Mouse (Mus musculus) heart, embryonic 15.5 days (tissue): Measurements from ENCODE around the gene Mrps10. TPM values are rescaled to one million over a fixed set of nuclear protein-coding genes. Genes with fewer than 3 reads are reported as not detected.
"Not testable (repeated sequence)": the region's sequence is repeated elsewhere in the genome, so short reads cannot be mapped to it uniquely, and the experiment has no call there.

Source experiments
- ATAC-seq: fragments of 200-750 bp; cut with Nextera tagmentation; replicated peaks from 2 replicates; pipeline ENCODE4 v1.8.0; 2017; ENCODE audit warnings: low read depth, moderate TSS enrichment; ENCODE audit not compliant: insufficient number of reproducible peaks, insufficient read depth, low FRiP score
- H3K27ac ChIP-seq: fragments of 300-500 bp; sonication (generic); 2 replicates; pipeline ENCODE4 v1.5.1; 2015; ENCODE audit warnings: mild to moderate bottlenecking, inconsistent platforms
- H3K27me3 ChIP-seq: fragments of 300-500 bp; sonication (generic); 2 replicates; pipeline ENCODE4 v1.6.1; 2015; ENCODE audit warnings: inconsistent platforms
- H3K36me3 ChIP-seq: fragments of 300-500 bp; sonication (generic); 2 replicates; pipeline ENCODE4 v1.6.1; 2015; ENCODE audit warnings: mild to moderate bottlenecking, inconsistent platforms
- H3K4me1 ChIP-seq: fragments of 300-500 bp; sonication (generic); replicated peaks from 2 replicates; pipeline ENCODE4 v1.6.1; 2015; ENCODE audit warnings: inconsistent platforms
- H3K4me2 ChIP-seq: fragments of 300-500 bp; sonication (generic); 2 replicates; pipeline ENCODE4 v1.6.1; 2015; ENCODE audit warnings: inconsistent platforms, mild to moderate bottlenecking, moderate library complexity
- H3K4me3 ChIP-seq: fragments of 300-500 bp; sonication (generic); 2 replicates; pipeline ENCODE4 v1.5.1; 2015; ENCODE audit warnings: mild to moderate bottlenecking, inconsistent platforms
- H3K9ac ChIP-seq: fragments of 300-500 bp; sonication (generic); 2 replicates; pipeline ENCODE4 v1.6.1; 2015; ENCODE audit warnings: mild to moderate bottlenecking, inconsistent platforms
- H3K9me3 ChIP-seq: fragments of 300-500 bp; sonication (generic); replicated peaks from 2 replicates; pipeline ENCODE4 v1.6.1; 2016; ENCODE audit warnings: inconsistent platforms
- WGBS: fragments of 180-500 bp; shearing (Covaris S2); methylation state at CpG from one replicate; pipeline ENCODE4 v1.1.7; 2015; ENCODE audit warnings: mixed read lengths; 5-methylcytosine and 5-hydroxymethylcytosine counted together
- polyA plus RNA-seq: library from polyadenylated mRNA; unstranded; fragments of >200 nt; fragmentation: Nextera tagmentation; extraction: Ambion mirVana; gene quantifications from 2 replicates; pipeline ENCODE4 v1.2.1, GENCODE M21; 2015

Gene Mrps10
- polyA plus RNA-seq, 1 experiment from 2014 or later: 58.4 TPM

- ATAC-seq, H3K9me3 ChIP-seq, H3K27me3 ChIP-seq, H3K4me2 ChIP-seq, H3K4me3 ChIP-seq, H3K4me1 ChIP-seq, H3K9ac ChIP-seq: not testable (repeated sequence)
- peaks cover 14% of the 10 kb centered on the region; the same call in 1 of the 2 replicates for H3K36me3 ChIP-seq
- WGBS: 48% methylated on average over 5 of the region's 5 CpGs
- peak overlapping the region; percentile 25; the same call in 1 of the 2 replicates for H3K27ac ChIP-seq
Measured at GRCm38 (mm10) chr17:47332664-47333063, 36.0 kb upstream of the Mrps10 start.

DNA sequence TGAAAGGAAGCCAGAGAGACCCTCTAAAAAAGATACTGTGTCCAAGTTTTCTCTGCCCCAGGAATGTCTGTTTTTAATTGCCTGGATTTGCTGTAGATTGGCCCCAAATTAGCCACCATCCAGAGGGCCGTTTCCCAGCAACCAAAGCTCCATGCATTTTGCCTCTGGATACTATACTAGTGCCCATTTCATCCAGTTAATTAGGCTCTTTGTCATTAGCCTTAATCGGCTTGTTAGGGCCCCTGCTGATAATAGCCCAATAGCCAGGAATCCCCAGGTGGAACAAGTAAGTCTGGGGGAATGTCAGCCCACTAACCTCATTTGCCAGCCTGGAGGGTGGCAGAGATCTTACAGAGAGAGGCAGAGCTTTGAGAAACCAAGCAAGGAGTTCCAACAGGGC is 35.3 kb upstream of the Mrps10 start:
- ATAC-seq: no peak
- Histone ChIP-seq H3K4me2 (no peak overlapping the region), H3K4me1 (peaks cover 7% of the 10 kb centered on the region), H3K9ac (no peak overlapping the region), H3K27me3 (no peaks in the 10 kb centered on the region), H3K9me3 (no peaks in the 10 kb centered on the region), H3K36me3 (peaks cover 19% of the 10 kb centered on the region; the same call in 1 of the 2 replicates), H3K4me3 (no peak overlapping the region), H3K27ac (no peak overlapping the region)
- 72% methylated on average over 2 of the region's 2 CpGs for WGBS

DNA sequence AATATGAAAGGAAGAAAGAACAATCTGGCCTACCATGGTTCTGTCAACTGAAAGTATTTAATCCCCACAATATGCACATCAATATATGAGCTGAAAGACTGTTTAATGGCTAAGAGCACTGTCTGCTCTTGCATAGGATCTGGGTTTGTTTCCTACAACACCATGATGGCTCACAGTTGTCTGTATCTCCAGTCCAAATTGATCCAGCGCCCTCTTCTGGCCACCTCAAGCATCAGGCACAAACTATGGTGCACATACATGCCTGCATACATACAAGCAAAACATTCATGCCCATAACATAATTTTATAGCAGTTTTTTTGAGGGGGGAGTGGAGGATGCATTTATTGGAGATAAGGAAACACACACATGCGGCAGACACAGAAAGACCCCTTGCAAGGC is 25.6 kb upstream of the Mrps10 start:
- Histone ChIP-seq H3K4me3 (no peak overlapping the region), H3K9me3 (no peaks in the 10 kb centered on the region), H3K27ac (no peak overlapping the region), H3K9ac (no peak overlapping the region), H3K4me1 (no peaks in the 10 kb centered on the region), H3K4me2 (no peak overlapping the region), H3K27me3 (no peaks in the 10 kb centered on the region), H3K36me3 (peaks cover 62% of the 10 kb centered on the region)
- no peak for ATAC-seq
- WGBS: 82% methylated on average over 2 of the region's 2 CpGs

- no peaks in the 10 kb centered on the region for H3K4me1 ChIP-seq
- no peak overlapping the region for H3K27ac ChIP-seq
- no peak overlapping the region for H3K4me3 ChIP-seq
- H3K9ac ChIP-seq: no peak overlapping the region
- WGBS: 90% methylated on average over 3 of the region's 3 CpGs
- ATAC-seq: no peak
- no peaks in the 10 kb centered on the region for H3K27me3 ChIP-seq
- H3K36me3 ChIP-seq: peaks cover 80% of the 10 kb centered on the region
- peaks cover 7% of the 10 kb centered on the region; the same call in 1 of the 2 replicates for H3K9me3 ChIP-seq
- H3K4me2 ChIP-seq: no peak overlapping the region
Measured at GRCm38 (mm10) chr17:47349721-47350319, 18.9 kb upstream of the Mrps10 start.

DNA sequence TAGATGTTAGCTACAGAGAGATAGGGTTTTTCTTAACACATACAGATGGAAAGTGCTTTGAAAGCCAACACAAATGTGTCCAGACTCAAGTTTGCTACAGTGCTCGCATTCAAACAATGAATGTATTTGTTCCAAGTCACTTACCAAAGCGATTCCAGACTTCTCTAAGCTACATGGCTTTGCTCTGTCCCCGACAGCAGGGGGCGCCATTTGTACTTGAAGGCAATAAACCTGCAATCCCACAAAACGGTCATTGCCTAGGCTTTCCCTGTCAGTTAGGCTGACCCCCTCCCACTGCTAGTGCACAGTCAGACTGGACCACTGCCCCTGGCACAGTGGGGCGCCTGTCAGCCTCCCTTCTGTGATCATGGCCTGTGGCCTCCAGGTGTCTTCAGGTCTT is 8.7 kb upstream of the Mrps10 start:
- no peak overlapping the region for H3K4me3 ChIP-seq
- no peak overlapping the region for H3K27ac ChIP-seq
- H3K4me1 ChIP-seq: no peaks in the 10 kb centered on the region
- no peak overlapping the region for H3K4me2 ChIP-seq
- ATAC-seq: no peak
- no peaks in the 10 kb centered on the region for H3K27me3 ChIP-seq
- no peaks in the 10 kb centered on the region for H3K9me3 ChIP-seq
- no peak overlapping the region for H3K9ac ChIP-seq
- peaks cover 21% of the 10 kb centered on the region for H3K36me3 ChIP-seq
- WGBS: 46% methylated on average over 6 of the region's 6 CpGs

DNA sequence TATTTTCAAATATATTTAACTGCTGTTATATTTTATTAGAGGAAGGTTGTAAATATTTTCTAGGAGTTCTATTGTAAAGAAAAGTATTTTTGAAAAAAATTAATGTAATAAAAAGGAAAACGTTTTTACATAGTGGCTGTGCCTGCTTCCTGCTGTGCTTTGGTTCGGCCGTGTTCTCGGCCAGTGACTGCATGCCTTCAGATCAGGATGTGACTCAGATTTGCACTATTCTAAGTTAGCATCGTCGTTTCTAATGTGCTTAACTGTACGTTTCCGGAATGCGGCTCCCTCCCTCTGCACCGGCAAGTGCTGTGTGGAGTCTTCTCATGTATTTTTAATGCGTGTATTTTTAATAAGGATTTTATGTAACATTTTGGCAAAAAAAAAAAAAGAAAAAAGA is 7.3 kb upstream of the Mrps10 start:
- Histone ChIP-seq H3K27me3 (0 out of 2 replicates have a peak, but pooled peaks cover 3% of the 10 kb centered on the region), H3K27ac (no peak overlapping the region), H3K4me1 (no peaks in the 10 kb centered on the region), H3K36me3 (peaks cover 7% of the 10 kb centered on the region), H3K9me3 (no peaks in the 10 kb centered on the region), H3K4me3 (no peak overlapping the region), H3K9ac (no peak overlapping the region), H3K4me2 (no peak overlapping the region)
- WGBS: 71% methylated on average over 11 of the region's 11 CpGs
- ATAC-seq: no peak

DNA sequence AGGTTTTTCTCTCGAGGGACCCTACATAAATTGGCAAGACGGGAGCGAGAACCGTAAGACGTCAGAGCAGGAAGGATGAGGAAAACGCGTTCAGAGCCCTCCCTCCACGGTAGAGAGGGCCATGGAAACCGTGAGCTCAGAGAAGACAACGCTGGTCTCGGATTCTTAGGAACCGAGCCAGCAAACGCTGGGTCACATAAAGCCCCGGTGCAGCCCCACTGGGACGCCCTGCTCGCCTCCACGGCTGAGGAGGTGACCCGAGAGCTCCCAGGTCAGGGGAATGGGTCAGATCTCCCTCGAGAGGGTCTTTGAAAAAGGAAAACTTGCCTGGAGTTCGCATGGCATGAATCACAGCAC is 378 bp downstream of the Mrps10 start:
- peaks cover 8% of the 10 kb centered on the region; the same call in 1 of the 2 replicates for H3K27me3 ChIP-seq
- H3K27ac ChIP-seq: peak overlapping the region; percentile 37; the same call in 1 of the 2 replicates
- H3K4me3 ChIP-seq: peak overlapping the region; percentile 88
- peak overlapping the region; percentile 86 for H3K4me2 ChIP-seq
- H3K9me3 ChIP-seq: no peaks in the 10 kb centered on the region
- WGBS: 1% methylated on average over 20 of the region's 20 CpGs
- H3K36me3 ChIP-seq: peaks cover 20% of the 10 kb centered on the region; the same call in 1 of the 2 replicates
- ATAC-seq: 0 out of 2 replicates have a peak, but pooled peaks have one; percentile 19
- H3K4me1 ChIP-seq: peaks cover 14% of the 10 kb centered on the region
- H3K9ac ChIP-seq: peak overlapping the region; percentile 69

GRCm38 (mm10) chr17:47371451-47371850 is 2.8 kb downstream of the Mrps10 start:
- H3K4me1 ChIP-seq: peaks cover 14% of the 10 kb centered on the region
- WGBS: 7% methylated on average over 4 of the region's 4 CpGs
- ATAC-seq: 0 out of 2 replicates have a peak, but pooled peaks have one; percentile 31
- H3K9me3 ChIP-seq: no peaks in the 10 kb centered on the region
- H3K36me3 ChIP-seq: peaks cover 44% of the 10 kb centered on the region
- H3K4me3 ChIP-seq: no peak overlapping the region
- no peak overlapping the region for H3K27ac ChIP-seq
- H3K27me3 ChIP-seq: peaks cover 5% of the 10 kb centered on the region; the same call in 1 of the 2 replicates
- no peak overlapping the region for H3K9ac ChIP-seq
- H3K4me2 ChIP-seq: no peak overlapping the region

DNA sequence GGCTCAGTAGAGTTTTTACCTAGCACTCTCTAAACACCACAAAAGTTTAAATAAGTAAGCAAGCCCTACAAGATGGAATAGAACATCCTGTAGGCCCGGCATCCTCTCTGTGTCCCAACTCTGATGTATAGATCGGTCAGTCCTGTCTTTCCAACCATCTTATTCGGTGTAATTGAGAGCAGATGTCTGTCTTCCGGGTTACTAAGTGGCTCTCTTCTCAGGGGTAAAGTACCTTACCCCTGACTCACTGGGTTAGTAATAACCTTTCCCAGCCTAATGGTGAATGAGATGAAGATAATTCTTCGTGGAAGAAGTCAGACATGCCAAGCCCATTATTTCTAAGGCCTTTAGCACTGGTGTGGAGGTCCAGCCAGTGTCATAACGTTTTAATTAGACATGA is 5.3 kb downstream of the Mrps10 start:
- Histone ChIP-seq H3K4me2 (no peak overlapping the region), H3K9ac (no peak overlapping the region), H3K27ac (no peak overlapping the region), H3K27me3 (no peaks in the 10 kb centered on the region), H3K4me3 (no peak overlapping the region), H3K9me3 (no peaks in the 10 kb centered on the region), H3K36me3 (peaks cover 63% of the 10 kb centered on the region), H3K4me1 (peaks cover 14% of the 10 kb centered on the region)
- no peak for ATAC-seq
- 84% methylated on average over 6 of the region's 6 CpGs for WGBS

GRCm38 (mm10) chr17:47376779-47377280 is 8.1 kb downstream of the Mrps10 start:
- H3K9me3 ChIP-seq: no peaks in the 10 kb centered on the region
- no peak overlapping the region for H3K4me3 ChIP-seq
- H3K27ac ChIP-seq: no peak overlapping the region
- peaks cover 85% of the 10 kb centered on the region for H3K36me3 ChIP-seq
- no peaks in the 10 kb centered on the region for H3K4me1 ChIP-seq
- ATAC-seq: no peak
- WGBS: 82% methylated on average over 6 of the region's 6 CpGs
- H3K4me2 ChIP-seq: no peak overlapping the region
- H3K27me3 ChIP-seq: no peaks in the 10 kb centered on the region
- H3K9ac ChIP-seq: no peak overlapping the region

DNA sequence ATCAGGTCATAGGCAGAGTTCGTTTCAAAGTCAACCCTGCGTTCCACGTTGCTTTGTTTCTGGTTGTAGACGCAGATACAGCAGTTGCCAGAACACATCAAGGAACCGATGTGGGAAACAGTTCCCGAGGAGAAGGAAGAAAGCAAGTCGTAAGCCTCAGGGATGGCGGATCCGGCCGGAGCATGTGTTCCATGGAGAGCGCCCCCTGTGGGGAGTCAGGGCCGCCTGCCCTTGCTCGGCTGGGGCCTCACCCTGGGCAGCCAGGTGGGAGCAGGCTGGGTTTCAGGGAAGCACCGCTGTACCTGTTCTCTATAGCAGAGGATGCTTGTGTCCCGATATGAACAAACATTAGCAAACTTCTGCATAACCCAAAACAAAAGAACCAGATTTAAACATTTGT is 9.4 kb downstream of the Mrps10 start:
- Histone ChIP-seq H3K27ac (no peak overlapping the region), H3K4me1 (no peaks in the 10 kb centered on the region), H3K27me3 (no peaks in the 10 kb centered on the region), H3K9me3 (no peaks in the 10 kb centered on the region), H3K36me3 (peaks cover 75% of the 10 kb centered on the region), H3K4me2 (no peak overlapping the region), H3K4me3 (no peak overlapping the region), H3K9ac (no peak overlapping the region)
- no peak for ATAC-seq
- 81% methylated on average over 15 of the region's 15 CpGs for WGBS

DNA sequence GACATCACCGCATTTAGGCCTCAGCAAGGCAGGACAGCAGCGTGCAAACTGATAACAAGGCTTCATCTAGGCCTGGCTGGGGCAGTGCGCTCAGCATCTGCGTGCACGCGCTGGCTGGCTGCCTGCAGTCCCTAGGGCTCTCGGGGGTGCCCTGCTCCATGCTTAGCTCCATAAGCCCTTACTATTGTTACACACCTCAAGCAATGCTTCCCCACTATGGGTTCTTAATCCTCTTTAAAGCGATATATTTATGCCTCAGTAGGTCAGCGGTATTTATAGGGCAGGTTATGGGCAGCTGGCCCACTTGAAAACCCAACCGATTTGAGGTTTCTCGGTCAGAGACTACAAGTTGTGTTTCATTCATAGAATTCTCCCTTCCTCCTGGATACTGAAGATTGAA is 13.2 kb downstream of the Mrps10 start:
- peaks cover 3% of the 10 kb centered on the region; the same call in 1 of the 2 replicates for H3K9me3 ChIP-seq
- no peak overlapping the region for H3K4me3 ChIP-seq
- H3K27ac ChIP-seq: no peak overlapping the region
- H3K4me2 ChIP-seq: no peak overlapping the region
- 78% methylated on average over 11 of the region's 11 CpGs for WGBS
- H3K9ac ChIP-seq: no peak overlapping the region
- no peaks in the 10 kb centered on the region for H3K27me3 ChIP-seq
- peaks cover 38% of the 10 kb centered on the region for H3K36me3 ChIP-seq
- H3K4me1 ChIP-seq: no peaks in the 10 kb centered on the region
- no peak for ATAC-seq
